Mouse (Mus musculus) spleen, adult 2 months (tissue): ENCODE results near the gene Abhd8. TPM values are rescaled to one million over a fixed set of nuclear protein-coding genes. Genes with fewer than 3 reads are reported as not detected.

Source experiments
- DNase-seq, 2 experiments: peaks; one replicate each; pipeline versions ENCODE4 v3.0.0 to v3.0.0-alpha.2; 2012 to 2021; ENCODE audit warnings: low spot score in 2 of 2, low read depth in 1 of 2
- H3K27ac ChIP-seq: fragments of 200-500 bp; 2 replicates; pipeline ENCODE4 v1.5.1; 2012; ENCODE audit warnings: low read length, inconsistent platforms; ENCODE audit not compliant: insufficient read depth
- H3K27me3 ChIP-seq: fragments of 200-500 bp; 2 replicates; pipeline ENCODE4 v1.6.1; 2012; ENCODE audit warnings: mild to moderate bottlenecking, moderate library complexity, low read length, inconsistent platforms; ENCODE audit not compliant: control insufficient read depth, insufficient read depth
- H3K36me3 ChIP-seq: fragments of 200-500 bp; 2 replicates; pipeline ENCODE4 v1.6.1; 2012; ENCODE audit warnings: mild to moderate bottlenecking, low read length, inconsistent platforms; ENCODE audit not compliant: control insufficient read depth, insufficient read depth
- H3K4me1 ChIP-seq: fragments of 200-500 bp; 2 replicates; pipeline ENCODE4 v1.6.1; 2011; ENCODE audit warnings: inconsistent platforms; ENCODE audit not compliant: control insufficient read depth, insufficient read depth, insufficient read length
- H3K4me3 ChIP-seq: fragments of 200-500 bp; 2 replicates; pipeline ENCODE4 v1.5.1; 2011; ENCODE audit warnings: mild to moderate bottlenecking, inconsistent platforms; ENCODE audit not compliant: insufficient read depth, insufficient read length; ENCODE audit errors: extremely low read depth
- CTCF ChIP-seq: fragments of 200-500 bp; IDR thresholded peaks from 2 replicates; pipeline ENCODE4 v1.5.1; 2011; ENCODE audit warnings: mild to moderate bottlenecking, inconsistent platforms; ENCODE audit not compliant: insufficient read depth, insufficient read length, insufficient replicate concordance; ENCODE audit errors: extremely low read depth
- POLR2A ChIP-seq: fragments of 200-500 bp; IDR thresholded peaks from 2 replicates; pipeline ENCODE4 v1.6.1; 2011; ENCODE audit warnings: low read depth, low read length, inconsistent platforms
- WGBS: fragments of 180-500 bp; shearing (Covaris S2); methylation state at CpG from one replicate; pipeline ENCODE4 v1.1.7; 2018; 5-methylcytosine and 5-hydroxymethylcytosine counted together
- polyA plus RNA-seq: library from polyadenylated mRNA; depleted of rRNA; stranded (reverse); fragments of >200 nt; gene quantifications from 2 replicates; pipeline ENCODE4 v1.2.3, GENCODE M21; 2012

Gene Abhd8
- polyA plus RNA-seq, 1 experiment: 55.1 TPM

DNA sequence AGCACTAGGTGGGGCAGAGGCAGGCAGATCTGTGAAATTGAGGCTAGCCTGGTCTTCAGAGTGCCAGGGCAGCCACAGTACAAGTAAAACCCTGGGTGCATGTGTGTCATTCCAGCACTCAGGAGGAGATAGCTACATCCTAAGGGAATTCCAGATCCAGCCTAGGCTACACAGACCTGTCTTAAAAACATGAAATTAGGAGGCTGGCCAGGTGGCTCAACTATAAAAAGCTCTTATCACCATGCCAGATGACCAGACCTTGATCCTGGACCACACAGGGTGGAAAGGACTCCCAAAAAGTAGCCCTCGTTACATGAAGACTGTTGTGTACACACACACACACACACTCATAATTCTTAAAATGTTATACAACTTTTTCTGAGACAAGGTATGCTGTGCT, 4.5 kb upstream of the Abhd8 start:
- WGBS: 91% methylated on average over 1 of the region's 1 CpGs

DNA sequence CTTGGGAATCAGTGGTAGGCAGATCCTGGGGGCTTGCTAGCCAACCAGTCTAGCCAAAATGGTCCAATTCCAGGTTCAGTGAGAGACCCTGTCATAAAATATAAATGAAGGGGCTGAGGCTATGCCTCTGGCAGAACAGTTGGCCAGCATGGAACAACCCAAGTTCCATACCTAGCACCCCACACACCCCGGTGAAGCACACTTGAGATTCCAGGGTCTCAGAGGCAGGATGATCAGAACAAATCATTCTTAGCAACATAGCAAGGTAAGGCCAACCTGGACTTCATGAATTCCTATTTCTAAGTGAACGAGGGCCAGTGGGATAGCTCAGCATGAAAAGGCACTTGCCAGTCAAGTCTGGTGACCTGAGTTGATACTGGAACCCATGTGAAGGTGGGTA, 3.7 kb upstream of the Abhd8 start:
- WGBS: 92% methylated on average over 2 of the region's 2 CpGs
- TF ChIP-seq POLR2A (no peak), CTCF (no peak)

More for the DNA sequence above, 4.5 kb upstream of the Abhd8 start:
- Histone ChIP-seq H3K27ac (no peak overlapping the region), H3K27me3 (no peaks in the 10 kb centered on the region), H3K4me3 (no peak overlapping the region), H3K4me1 (peaks cover 20% of the 10 kb centered on the region), H3K36me3 (peaks cover 10% of the 10 kb centered on the region)
- no peak for DNase-seq
- TF ChIP-seq POLR2A (no peak), CTCF (no peak)

DNA sequence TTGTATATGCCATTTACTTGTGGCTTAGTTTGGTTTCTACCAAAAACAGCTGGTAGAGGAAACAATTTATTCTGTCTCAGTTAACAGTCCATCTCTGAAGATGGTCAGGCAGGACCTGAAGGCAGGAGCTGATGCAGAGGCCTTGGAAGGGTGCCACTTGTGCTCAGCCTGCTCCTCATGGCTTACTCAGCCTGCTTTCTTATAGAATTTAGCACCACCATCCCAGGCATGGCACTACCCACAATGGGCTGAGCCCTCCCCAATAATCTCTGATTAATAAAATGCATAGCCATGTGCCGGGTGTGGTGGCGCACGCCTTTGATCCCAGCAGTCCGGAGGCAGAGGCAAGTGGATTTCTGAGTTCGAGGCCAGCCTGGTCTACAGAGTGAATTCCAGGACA, 2.7 kb upstream of the Abhd8 start:
- peaks cover 3% of the 10 kb centered on the region; the same call in 1 of the 2 replicates for H3K36me3 ChIP-seq
- no peaks in the 10 kb centered on the region for H3K27me3 ChIP-seq
- no peak overlapping the region for H3K4me3 ChIP-seq
- TF ChIP-seq CTCF: no peak
- no peak for TF ChIP-seq POLR2A
- DNase-seq: no peak
- H3K27ac ChIP-seq: no peak overlapping the region
- peaks cover 30% of the 10 kb centered on the region for H3K4me1 ChIP-seq
- 94% methylated on average over 5 of the region's 5 CpGs for WGBS

More for the DNA sequence above, 3.7 kb upstream of the Abhd8 start:
- DNase-seq: no peak
- H3K4me3 ChIP-seq: no peak overlapping the region
- peaks cover 3% of the 10 kb centered on the region for H3K36me3 ChIP-seq
- no peaks in the 10 kb centered on the region for H3K27me3 ChIP-seq
- H3K4me1 ChIP-seq: peaks cover 23% of the 10 kb centered on the region
- no peak overlapping the region for H3K27ac ChIP-seq

DNA sequence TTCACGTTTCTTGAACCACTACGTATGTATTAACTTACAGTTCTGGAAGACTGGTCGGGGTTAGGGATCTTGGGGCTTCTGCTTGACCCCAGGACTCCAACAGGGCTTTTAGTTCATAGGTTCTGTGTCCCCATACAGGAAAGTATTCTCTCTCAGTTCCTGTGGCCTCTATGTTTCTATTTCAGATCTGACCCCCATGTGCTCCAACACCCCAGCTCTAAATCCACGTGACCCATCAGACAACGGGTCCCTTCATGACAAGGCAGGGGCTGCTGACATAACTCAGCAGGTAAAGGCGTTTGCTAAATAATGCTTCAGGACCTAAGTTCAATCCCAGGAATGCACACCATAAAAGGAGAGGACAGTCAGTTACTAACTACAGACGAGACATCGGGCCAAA, 2.3 kb upstream of the Abhd8 start:
- 89% methylated on average over 8 of the region's 8 CpGs for WGBS
- H3K27me3 ChIP-seq: no peaks in the 10 kb centered on the region
- no peak overlapping the region for H3K4me3 ChIP-seq
- H3K36me3 ChIP-seq: peaks cover 3% of the 10 kb centered on the region; the same call in 1 of the 2 replicates
- no peak overlapping the region for H3K27ac ChIP-seq
- TF ChIP-seq CTCF (no peak), POLR2A (no peak)
- DNase-seq: no peak
- peaks cover 30% of the 10 kb centered on the region for H3K4me1 ChIP-seq

DNA sequence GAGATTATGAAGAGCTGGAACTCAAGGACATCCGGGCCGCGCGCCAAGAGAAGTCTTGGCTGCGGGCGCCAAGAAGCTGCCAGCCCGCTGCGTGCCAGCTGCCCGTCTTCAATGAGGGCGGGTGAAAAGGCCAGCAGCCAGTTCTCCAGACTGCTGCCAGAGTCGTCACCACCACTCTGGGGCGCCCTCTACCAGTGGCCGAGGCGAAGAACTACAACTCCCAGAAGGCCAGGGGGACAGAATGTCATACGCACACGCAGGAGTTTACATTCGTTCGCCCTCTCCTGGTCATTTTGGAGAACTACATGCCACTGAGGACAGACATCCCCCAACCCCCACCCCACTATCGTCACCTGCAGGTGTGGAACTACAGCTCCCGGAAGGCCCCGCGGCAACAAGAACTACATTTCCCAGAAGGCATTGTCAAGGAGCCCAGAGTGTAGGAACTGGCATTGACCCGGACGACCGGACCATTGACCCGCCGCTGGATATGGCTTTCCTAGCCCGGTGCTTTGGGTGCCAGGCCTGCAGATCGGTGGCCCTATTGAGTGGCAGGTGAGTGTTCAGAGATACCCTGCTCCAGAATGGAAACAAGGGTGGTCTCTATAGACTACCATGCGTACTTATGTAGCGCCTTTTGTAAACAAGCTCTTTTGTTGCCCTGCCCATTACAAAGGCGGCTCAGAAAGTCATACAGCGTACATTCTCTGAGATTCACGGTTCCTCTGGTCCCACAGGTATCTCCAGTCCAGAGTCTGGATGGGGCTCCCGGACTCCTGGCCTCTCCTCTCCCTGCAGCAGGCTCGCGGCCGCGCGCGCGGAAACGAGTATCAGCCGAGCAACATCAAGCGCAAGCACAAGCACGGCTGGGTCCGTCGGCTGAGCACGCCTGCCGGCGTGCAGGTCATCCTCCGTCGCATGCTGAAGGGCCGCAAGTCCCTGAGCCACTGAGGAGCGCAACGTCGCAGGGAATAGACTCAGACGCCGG, 1.4 kb upstream of the Abhd8 start, which contains the start of gene Mrpl34:
Gene Mrpl34 (plus strand): TSS at position 447 of the 988 bp plus-strand sequence.
- WGBS: under 1% methylated on average over 59 of the region's 59 CpGs
- Histone ChIP-seq H3K27me3 (no peaks in the 10 kb centered on the region), H3K36me3 (peaks cover 3% of the 10 kb centered on the region), H3K4me1 (peaks cover 23% of the 10 kb centered on the region), H3K4me3 (peak within 1 kb of the TSS; percentile 83), H3K27ac (peak within 1 kb of the TSS; percentile 66)
- DNase-seq: peak; percentile 98 to 100
- TF ChIP-seq CTCF (peak; percentile 84; the same call in 1 of the 2 replicates), POLR2A (peak; percentile 18; the same call in 1 of the 2 replicates)

DNA sequence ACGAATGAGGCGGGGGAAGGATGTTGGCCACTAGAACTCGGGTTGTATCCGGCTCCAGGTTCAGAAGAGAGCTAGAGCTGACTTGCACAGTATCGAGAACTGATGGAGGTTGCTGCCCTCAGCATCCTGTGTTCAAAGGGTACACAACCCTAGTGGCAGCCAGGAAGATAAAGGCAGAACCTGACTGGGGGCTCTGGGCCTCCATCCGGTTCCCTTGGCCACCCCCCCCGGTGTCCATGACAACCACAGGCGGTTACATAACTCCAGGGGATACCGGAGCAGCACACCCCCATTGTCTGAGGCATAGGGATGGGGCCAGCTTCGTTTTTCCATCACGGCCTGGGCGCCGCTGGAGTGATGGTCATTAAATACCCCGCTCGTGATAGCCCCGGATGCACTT, 669 bp downstream of the Abhd8 start:
- H3K36me3 ChIP-seq: peaks cover 4% of the 10 kb centered on the region
- H3K4me3 ChIP-seq: peak overlapping the region; percentile 72
- no peaks in the 10 kb centered on the region for H3K27me3 ChIP-seq
- H3K27ac ChIP-seq: peak overlapping the region; percentile 76
- DNase-seq: peak; percentile 58 to 77
- WGBS: 3% methylated on average over 16 of the region's 16 CpGs
- TF ChIP-seq POLR2A: no peak
- TF ChIP-seq CTCF: no peak
- H3K4me1 ChIP-seq: peaks cover 21% of the 10 kb centered on the region
